Mouse (Mus musculus) liver, embryonic 13.5 days (tissue): Measurements from ENCODE around the gene Zfp473. TPM values are rescaled to one million over a fixed set of nuclear protein-coding genes. Genes with fewer than 3 reads are reported as not detected.
A peak's percentile ranks its signal among the peaks of the same experiment; 100 is the strongest.
"Not testable (repeated sequence)": the region's sequence is repeated elsewhere in the genome, so short reads cannot be mapped to it uniquely, and the experiment has no call there.

Experiments
- ATAC-seq: fragments of 200-750 bp; cut with Nextera tagmentation; 2 replicates; pipeline ENCODE4 v1.8.0; 2017; ENCODE audit warnings: low read depth, mild to moderate bottlenecking, moderate number of reproducible peaks, moderate library complexity
- DNase-seq: peaks from one replicate; pipeline ENCODE4 v3.0.0; 2022
- H3K27ac ChIP-seq: fragments of 300-500 bp; sonication (generic); 2 replicates; pipeline ENCODE4 v1.5.1; 2015; ENCODE audit warnings: moderate library complexity, mild to moderate bottlenecking, inconsistent platforms
- H3K27me3 ChIP-seq: fragments of 300-500 bp; sonication (generic); 2 replicates; pipeline ENCODE4 v1.6.1; 2015; ENCODE audit warnings: mild to moderate bottlenecking, inconsistent platforms
- H3K36me3 ChIP-seq: fragments of 300-500 bp; sonication (generic); 2 replicates; pipeline ENCODE4 v1.6.1; 2015; ENCODE audit warnings: mild to moderate bottlenecking, inconsistent platforms
- H3K4me1 ChIP-seq: fragments of 300-500 bp; sonication (generic); replicated peaks from 2 replicates; pipeline ENCODE4 v1.6.1; 2015; ENCODE audit warnings: inconsistent platforms
- H3K4me2 ChIP-seq: fragments of 300-500 bp; sonication (generic); 2 replicates; pipeline ENCODE4 v1.6.1; 2015; ENCODE audit warnings: inconsistent platforms, mild to moderate bottlenecking, moderate library complexity
- H3K4me3 ChIP-seq: fragments of 300-500 bp; sonication (generic); replicated peaks from 2 replicates; pipeline ENCODE4 v1.5.1; 2015; ENCODE audit warnings: mild to moderate bottlenecking, inconsistent platforms
- H3K9ac ChIP-seq: fragments of 300-500 bp; sonication (generic); 2 replicates; pipeline ENCODE4 v1.6.1; 2015; ENCODE audit warnings: mild to moderate bottlenecking, inconsistent platforms
- H3K9me3 ChIP-seq: fragments of 300-500 bp; sonication (generic); replicated peaks from 2 replicates; pipeline ENCODE4 v1.6.1; 2016; ENCODE audit warnings: inconsistent platforms
- WGBS: fragments of 180-500 bp; shearing (Covaris S2); methylation state at CpG from one replicate; pipeline ENCODE4 v1.1.7; 2015; ENCODE audit not compliant: insufficient replicate concordance; 5-methylcytosine and 5-hydroxymethylcytosine counted together
- polyA plus RNA-seq: library from polyadenylated mRNA; unstranded; fragments of >200 nt; fragmentation: Nextera tagmentation; extraction: Ambion mirVana; gene quantifications from 2 replicates; pipeline ENCODE4 v1.2.1, GENCODE M21; 2015

Gene Zfp473
- 0.99 and 1.1 TPM in 2 replicates for polyA plus RNA-seq

DNA sequence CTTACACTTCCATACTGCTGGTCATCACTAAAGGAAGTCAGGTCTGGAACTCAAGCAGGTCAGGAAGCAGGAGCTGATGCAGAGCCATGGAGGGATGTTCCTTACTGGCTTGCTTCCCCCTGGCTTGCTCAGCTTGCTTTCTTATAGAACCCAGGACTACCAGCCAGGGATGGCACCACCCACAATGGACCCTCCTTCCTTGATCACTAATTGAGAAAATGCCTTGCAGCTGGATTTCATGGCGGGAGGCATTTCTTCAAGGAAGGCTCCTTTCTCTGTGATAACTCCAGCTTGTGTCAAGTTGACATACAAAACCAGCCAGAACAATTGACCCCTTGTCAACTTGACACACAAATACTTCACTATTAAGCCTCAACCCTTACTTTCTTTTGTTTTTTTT, at the start of gene Zfp473:
Gene Zfp473 (minus strand): TSS at position 101 of the 400 bp plus-strand sequence.
- peaks cover 26% of the 10 kb centered on the region for H3K4me1 ChIP-seq
- H3K4me3 ChIP-seq = peak within 1 kb of the TSS; percentile 70; the same call in 1 of the 2 replicates
- H3K4me2 ChIP-seq = peak within 1 kb of the TSS; percentile 73
- H3K36me3 ChIP-seq = peaks cover 41% of the 10 kb centered on the region
- 74% methylated on average over 1 of the region's 1 CpGs for WGBS
- ATAC-seq, H3K9me3 ChIP-seq, DNase-seq, H3K27me3 ChIP-seq: not testable (repeated sequence)
- H3K9ac ChIP-seq = 0 out of 2 replicates have a peak within 1 kb of the TSS, but pooled peaks have one; percentile 73
- H3K27ac ChIP-seq = 0 out of 2 replicates have a peak within 1 kb of the TSS, but pooled peaks have one; percentile 4

DNA sequence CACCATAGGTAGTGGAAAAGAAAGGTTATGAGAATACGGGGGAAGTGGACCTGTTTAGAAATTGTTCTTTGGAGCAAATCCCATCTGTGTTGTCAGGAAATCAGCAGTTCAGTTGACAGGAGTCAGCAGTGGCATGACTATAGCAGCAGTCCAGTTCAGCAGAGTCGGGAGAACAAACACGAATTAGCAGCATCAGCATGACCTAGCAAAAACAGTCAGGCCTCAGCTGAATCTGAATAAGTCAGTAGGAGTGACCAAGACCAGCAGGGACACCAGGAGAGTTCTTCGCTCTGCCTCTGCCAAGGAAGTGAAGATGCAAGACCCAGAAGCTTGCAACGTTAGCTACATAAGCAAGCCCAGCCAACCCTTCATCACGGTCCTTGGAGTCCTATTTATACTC, 41.9 kb upstream of the Zfp473 start:
- ATAC-seq (no peak), DNase-seq (peak; percentile 31)
- 68% methylated on average over 6 of the region's 6 CpGs for WGBS
- H3K4me2 ChIP-seq = no peak overlapping the region
- H3K9me3 ChIP-seq = peaks cover 10% of the 10 kb centered on the region
- H3K9ac ChIP-seq = no peak overlapping the region
- H3K4me1 ChIP-seq = no peaks in the 10 kb centered on the region
- H3K27me3 ChIP-seq = peaks cover 2% of the 10 kb centered on the region
- no peak overlapping the region for H3K4me3 ChIP-seq
- no peak overlapping the region for H3K27ac ChIP-seq
- no peaks in the 10 kb centered on the region for H3K36me3 ChIP-seq

DNA sequence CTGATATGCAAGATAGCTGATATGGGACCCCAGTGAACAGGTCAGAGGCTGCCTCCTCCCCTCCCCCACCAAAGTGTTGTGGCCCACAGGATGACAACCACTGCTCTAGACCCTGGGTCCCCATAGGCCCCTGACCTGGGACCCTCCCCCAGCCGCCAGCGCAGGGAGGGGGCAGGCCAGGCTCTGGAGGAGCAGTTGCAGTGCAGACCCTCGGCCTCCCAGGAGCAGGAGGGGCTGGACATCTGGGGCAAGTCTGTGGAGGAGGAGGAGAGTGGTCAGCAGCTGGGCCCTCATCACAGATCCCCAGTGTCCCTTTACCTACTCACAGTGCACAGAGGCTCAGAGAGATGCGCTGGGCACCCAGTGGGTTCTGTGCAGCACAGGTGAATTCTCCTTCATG, 39.2 kb upstream of the Zfp473 start:
- Histone ChIP-seq H3K36me3 (no peaks in the 10 kb centered on the region), H3K9ac (no peak overlapping the region), H3K4me2 (no peak overlapping the region), H3K4me3 (no peak overlapping the region), H3K4me1 (no peaks in the 10 kb centered on the region), H3K27ac (no peak overlapping the region), H3K9me3 (peaks cover 6% of the 10 kb centered on the region; the same call in 1 of the 2 replicates), H3K27me3 (peaks cover 2% of the 10 kb centered on the region)
- WGBS = 61% methylated on average over 4 of the region's 4 CpGs
- ATAC-seq (no peak), DNase-seq (no peak)

DNA sequence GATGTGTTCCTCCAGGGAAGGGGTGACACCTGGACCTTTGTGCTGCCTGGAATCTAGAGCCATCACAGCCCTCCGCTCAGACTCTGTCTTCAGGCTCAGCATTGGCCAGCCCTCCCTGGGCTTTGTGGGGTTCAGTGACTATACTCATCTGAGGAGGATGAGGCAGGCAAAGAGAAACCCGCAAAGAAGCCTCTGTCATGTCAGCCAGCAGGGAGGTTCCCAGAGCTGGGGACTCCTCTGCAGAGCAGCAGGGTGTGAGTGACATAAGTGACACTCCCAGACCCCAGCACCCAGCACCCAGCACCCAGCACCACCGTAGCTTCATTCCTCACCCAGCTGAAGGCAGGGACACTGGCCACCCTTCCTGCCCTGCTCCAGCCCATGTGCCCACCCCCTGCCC, 38.7 kb upstream of the Zfp473 start:
- Histone ChIP-seq H3K9ac (no peak overlapping the region), H3K27ac (no peak overlapping the region), H3K4me1 (no peaks in the 10 kb centered on the region), H3K9me3 (peaks cover 6% of the 10 kb centered on the region; the same call in 1 of the 2 replicates), H3K4me2 (no peak overlapping the region), H3K36me3 (no peaks in the 10 kb centered on the region), H3K27me3 (peaks cover 2% of the 10 kb centered on the region), H3K4me3 (no peak overlapping the region)
- ATAC-seq (no peak), DNase-seq (no peak)
- 55% methylated on average over 3 of the region's 3 CpGs for WGBS

DNA sequence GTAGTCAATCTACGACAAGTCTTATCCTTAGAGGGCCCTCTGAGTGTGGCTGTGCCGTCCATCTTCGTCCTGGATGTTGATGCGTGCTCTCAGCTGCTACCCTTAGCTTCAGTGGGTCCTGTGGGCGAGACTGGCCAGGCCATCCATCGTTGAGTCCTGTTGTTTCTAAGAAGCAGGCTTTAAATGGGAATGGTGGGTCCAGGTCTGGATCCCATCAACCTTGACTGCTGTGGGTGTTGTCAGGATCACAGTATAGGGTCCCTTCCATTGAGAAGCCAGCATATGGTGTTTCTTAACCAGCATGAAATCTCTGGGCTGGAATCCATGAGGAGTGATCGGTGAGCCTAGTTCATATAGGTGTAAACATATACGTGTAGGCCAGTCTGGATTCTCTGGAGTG, 29.3 kb upstream of the Zfp473 start:
- H3K4me2 ChIP-seq = no peak overlapping the region
- no peaks in the 10 kb centered on the region for H3K27me3 ChIP-seq
- 72% methylated on average over 8 of the region's 8 CpGs for WGBS
- DNase-seq (no peak), ATAC-seq (no peak)
- no peak overlapping the region for H3K4me3 ChIP-seq
- H3K27ac ChIP-seq = no peak overlapping the region
- no peak overlapping the region for H3K9ac ChIP-seq
- H3K4me1 ChIP-seq = peaks cover 21% of the 10 kb centered on the region
- H3K9me3 ChIP-seq = no peaks in the 10 kb centered on the region
- H3K36me3 ChIP-seq = peaks cover 19% of the 10 kb centered on the region

DNA sequence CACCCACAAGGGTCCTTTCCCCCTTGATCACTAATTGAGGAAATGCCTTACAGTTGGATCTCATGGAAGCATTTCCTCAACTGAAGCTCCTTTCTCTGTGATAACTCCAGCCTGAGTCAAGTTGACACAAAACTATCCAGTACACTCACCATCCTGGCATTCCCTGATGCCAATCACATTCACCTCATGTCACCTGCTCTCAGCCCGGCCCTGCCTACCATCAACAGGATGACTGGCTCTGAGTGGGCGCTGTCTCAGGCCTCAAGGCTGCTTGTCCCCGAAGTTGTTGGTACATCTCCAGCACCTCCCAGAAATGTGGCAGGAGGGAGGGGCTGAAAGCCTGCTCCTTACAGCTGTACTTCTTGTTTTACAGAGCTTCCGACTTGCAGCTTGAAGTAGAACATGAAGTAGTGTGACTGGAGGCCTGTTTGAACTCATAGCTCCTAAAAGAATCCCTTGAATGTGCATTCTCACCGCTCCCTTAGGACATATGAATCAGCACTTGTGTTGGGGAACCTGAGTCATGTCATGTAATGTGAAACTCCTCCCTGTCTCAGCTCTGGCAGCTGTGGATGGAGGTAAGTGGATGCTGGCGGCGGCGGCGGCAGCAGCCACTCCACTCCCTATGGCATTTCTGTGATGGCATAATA, 26.1 kb upstream of the Zfp473 start:
- H3K9ac ChIP-seq = no peak overlapping the region
- peaks cover 35% of the 10 kb centered on the region for H3K36me3 ChIP-seq
- ATAC-seq (peak; percentile 42), DNase-seq (peak; percentile 19)
- no peak overlapping the region; the same call in 1 of the 2 replicates for H3K4me3 ChIP-seq
- H3K27me3 ChIP-seq = no peaks in the 10 kb centered on the region
- 79% methylated on average over 9 of the region's 9 CpGs for WGBS
- peak overlapping the region; percentile 89 for H3K27ac ChIP-seq
- H3K9me3 ChIP-seq = no peaks in the 10 kb centered on the region
- peaks cover 48% of the 10 kb centered on the region for H3K4me1 ChIP-seq
- H3K4me2 ChIP-seq = peak overlapping the region; percentile 21; the same call in 1 of the 2 replicates

DNA sequence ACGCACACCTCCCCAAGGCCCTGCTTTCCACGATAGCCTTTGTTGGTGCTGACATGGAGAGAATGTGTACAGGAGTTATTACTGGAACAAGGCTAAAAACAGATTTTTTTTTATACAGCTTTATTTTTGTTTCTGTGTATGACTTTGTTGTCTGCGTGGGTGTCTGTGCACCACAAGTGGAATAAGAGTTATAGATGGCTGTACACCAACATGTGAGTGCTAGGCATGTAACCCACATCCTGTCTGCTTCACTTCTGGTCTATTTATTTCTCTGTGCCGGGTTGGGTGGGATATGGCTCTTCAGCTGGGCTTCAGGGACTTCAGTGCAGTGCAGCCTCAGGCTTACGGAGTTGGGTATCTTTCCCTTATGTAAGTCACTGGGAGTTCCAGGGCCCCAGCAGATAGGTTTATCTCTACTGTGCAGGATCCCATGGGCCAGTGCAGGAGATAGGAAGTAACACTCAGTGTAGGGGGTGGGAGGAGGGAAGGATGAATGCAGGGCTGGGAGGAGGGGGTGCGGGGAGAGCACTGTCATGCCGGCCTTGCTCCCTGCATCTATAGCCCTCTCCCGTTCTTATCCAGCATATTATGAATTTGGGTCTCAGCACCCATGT, 21.8 kb upstream of the Zfp473 start:
- DNase-seq (peak; percentile 77), ATAC-seq (peak; percentile 94)
- no peak overlapping the region for H3K4me3 ChIP-seq
- no peaks in the 10 kb centered on the region for H3K9me3 ChIP-seq
- peak overlapping the region; percentile 87 for H3K27ac ChIP-seq
- H3K4me2 ChIP-seq = peak overlapping the region; percentile 46
- H3K9ac ChIP-seq = peak overlapping the region; percentile 44
- H3K4me1 ChIP-seq = peaks cover 84% of the 10 kb centered on the region
- no peaks in the 10 kb centered on the region for H3K27me3 ChIP-seq
- WGBS = 42% methylated on average over 8 of the region's 8 CpGs
- H3K36me3 ChIP-seq = peaks cover 66% of the 10 kb centered on the region

DNA sequence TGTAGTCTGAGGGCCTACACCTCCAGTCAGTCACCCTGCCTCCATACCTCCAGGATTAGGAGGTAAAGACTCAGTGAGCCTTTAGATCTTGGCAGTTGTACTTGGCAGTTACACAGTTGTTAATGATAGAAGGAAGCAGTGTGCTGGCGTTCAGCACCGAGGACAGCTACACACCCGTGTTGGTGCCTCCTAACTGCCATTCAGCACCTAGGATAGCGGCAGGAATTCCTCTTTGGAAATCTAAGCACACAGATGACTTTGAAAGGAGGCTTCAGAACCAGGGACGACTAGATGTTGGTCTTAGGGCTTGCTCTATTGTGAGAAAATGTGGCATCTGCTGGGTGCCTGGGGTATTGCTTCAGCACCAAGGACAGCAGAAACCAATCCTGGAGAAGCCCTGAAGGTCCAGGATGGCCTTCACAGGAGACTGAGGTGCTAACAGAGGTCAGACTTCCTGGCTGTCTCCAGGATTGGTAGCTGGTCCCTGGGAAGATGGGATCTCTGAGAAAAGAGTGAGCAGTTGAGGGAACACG, 19.3 kb upstream of the Zfp473 start:
- Histone ChIP-seq H3K9me3 (no peaks in the 10 kb centered on the region), H3K4me2 (no peak overlapping the region), H3K27me3 (no peaks in the 10 kb centered on the region), H3K4me1 (peaks cover 85% of the 10 kb centered on the region), H3K27ac (peak overlapping the region; percentile 19; the same call in 1 of the 2 replicates), H3K9ac (no peak overlapping the region), H3K36me3 (peaks cover 78% of the 10 kb centered on the region), H3K4me3 (no peak overlapping the region)
- ATAC-seq = no peak
- DNase-seq = peak; percentile 60
- WGBS = 23% methylated on average over 6 of the region's 6 CpGs

DNA sequence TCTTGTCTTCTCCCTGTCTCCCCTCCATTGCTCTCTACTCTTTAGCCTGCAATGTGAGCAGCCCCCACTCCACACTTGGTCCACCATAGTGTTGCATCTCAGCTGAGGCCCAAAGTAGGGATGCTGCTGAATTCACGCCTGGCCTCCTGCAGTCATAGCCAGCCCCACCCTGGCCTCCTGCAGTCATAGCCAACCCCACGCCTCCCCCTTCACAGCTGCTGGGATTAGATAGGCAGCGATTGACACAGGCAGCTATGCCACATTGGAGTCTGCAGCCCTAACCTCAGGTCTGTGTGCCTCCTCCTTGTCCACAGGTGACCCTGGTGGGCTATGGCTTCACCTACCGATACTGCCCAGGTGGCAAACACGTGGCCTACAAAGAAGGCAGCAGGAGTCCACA, 17.3 kb upstream of the Zfp473 start:
- ATAC-seq = peak; percentile 76

DNA sequence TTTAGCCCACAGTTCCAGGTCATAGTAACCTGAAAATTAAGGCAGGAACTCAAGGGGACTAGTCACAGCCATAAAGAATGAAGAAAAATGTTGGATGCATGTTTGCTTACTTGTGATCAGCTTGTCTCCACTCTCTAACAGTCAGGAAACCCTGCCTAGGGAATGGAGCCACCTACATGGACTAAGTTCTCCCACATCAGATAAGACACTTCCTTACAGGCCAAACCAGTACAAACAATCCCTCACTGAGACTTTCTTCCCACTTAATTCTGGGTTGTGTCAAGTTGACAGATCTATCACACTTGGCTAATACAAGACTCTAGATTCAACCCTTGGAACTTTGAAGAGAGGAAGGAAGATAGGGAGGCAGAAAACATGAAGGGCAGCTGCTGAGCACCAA, 9.5 kb upstream of the Zfp473 start:
- H3K27me3 ChIP-seq = no peaks in the 10 kb centered on the region
- H3K27ac ChIP-seq = no peak overlapping the region
- no peaks in the 10 kb centered on the region for H3K9me3 ChIP-seq
- no peak for DNase-seq
- no peak overlapping the region for H3K4me2 ChIP-seq
- peaks cover 95% of the 10 kb centered on the region for H3K36me3 ChIP-seq
- H3K9ac ChIP-seq = no peak overlapping the region
- no peak overlapping the region for H3K4me3 ChIP-seq
- no peaks in the 10 kb centered on the region for H3K4me1 ChIP-seq
- no peak for ATAC-seq

More for the DNA sequence above, 17.3 kb upstream of the Zfp473 start:
- Histone ChIP-seq H3K27ac (peak overlapping the region; percentile 65), H3K27me3 (no peaks in the 10 kb centered on the region), H3K4me3 (no peak overlapping the region), H3K9ac (no peak overlapping the region), H3K4me1 (peaks cover 70% of the 10 kb centered on the region), H3K36me3 (peaks cover 82% of the 10 kb centered on the region), H3K9me3 (no peaks in the 10 kb centered on the region), H3K4me2 (peak overlapping the region; percentile 54)
- whole genome bisulfite sequencing = 42% methylated on average over 5 of the region's 5 CpGs
- peak; percentile 71 for DNase-seq

DNA sequence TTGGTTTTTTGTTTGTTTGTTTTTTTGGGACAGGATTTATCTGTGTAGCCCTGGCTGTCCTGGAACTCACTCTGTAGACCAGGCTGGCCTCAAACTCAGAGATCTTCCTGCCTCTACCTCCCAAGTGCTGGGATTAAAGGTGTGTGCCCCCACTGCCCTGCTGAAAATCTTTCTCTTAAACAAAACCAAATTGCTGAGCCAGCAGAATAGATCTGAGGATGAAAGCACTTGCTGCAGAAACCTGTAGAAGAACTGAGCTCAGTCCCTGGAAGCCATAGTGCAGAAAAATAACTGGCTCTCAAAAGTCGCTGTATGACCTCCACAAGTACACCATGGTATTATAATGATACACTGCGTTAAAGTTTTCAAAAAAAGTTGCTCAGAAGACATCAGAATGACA, 6.3 kb upstream of the Zfp473 start:
- DNase-seq (no peak), ATAC-seq (no peak)
- Histone ChIP-seq H3K27me3 (no peaks in the 10 kb centered on the region), H3K9ac (no peak overlapping the region), H3K9me3 (no peaks in the 10 kb centered on the region), H3K4me3 (no peak overlapping the region), H3K36me3 (peaks cover 96% of the 10 kb centered on the region), H3K4me2 (no peak overlapping the region), H3K4me1 (no peaks in the 10 kb centered on the region), H3K27ac (no peak overlapping the region)
- WGBS = 83% methylated on average over 2 of the region's 2 CpGs
